Mouse (Mus musculus): ENCODE measurements around the gene Ppil6.

DNA sequence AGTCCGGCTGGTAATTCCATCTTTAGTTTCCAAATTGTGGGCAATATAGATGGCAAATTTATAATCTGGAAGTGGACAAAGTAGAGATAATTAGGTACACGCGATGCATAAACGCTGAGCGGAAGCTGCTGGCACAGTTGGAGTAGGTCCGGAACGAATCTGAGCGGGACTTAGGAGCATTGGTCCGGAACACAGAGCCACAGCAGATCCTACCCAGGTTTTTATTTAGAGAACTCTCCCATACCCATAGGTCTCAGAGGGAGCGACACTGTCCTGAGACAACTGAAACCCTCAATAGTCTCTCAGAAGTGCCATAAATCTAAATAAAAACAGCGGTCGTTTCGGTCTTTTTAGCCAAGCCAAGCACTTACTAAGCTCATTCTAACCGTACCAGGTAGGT lies 40.6 kb upstream of the Ppil6 start:
- TF ChIP-seq CTCF (conservative IDR thresholded peaks at IDR 0.05; ENCODE audit: insufficient read depth, insufficient read length, low read depth, low read length) (no peak), POLR2A (IDR thresholded peaks at IDR 0.05; ENCODE audit: low read depth, low read length) (no peak)
